Mouse (Mus musculus) cerebellum, adult 9-10 months (tissue): ENCODE data around the gene Stk10.

Source experiments
- DNase-seq: peaks from one replicate; pipeline ENCODE4 v3.0.0; 2022

Gene Stk10

DNA sequence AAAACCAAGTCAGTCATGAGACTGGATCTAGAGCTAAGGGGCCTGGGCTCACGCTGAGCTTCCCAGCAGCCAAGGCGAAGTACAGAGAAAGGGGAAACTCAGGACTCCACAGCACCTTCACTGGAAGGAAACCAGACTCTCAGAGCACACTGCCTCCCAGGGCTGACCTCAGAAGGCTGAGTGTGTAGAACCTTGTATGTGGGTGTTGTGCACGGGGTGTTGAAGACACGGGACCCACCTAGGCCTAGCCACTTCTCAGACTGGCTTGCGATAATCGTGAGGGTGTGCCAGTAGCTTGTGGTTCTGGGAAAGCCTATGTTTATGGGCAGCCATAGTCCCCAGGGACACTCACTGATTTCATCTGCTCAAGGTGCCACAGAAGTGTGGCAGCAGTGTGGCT, 38.0 kb downstream of the Stk10 start:
- no peak for DNase-seq

DNA sequence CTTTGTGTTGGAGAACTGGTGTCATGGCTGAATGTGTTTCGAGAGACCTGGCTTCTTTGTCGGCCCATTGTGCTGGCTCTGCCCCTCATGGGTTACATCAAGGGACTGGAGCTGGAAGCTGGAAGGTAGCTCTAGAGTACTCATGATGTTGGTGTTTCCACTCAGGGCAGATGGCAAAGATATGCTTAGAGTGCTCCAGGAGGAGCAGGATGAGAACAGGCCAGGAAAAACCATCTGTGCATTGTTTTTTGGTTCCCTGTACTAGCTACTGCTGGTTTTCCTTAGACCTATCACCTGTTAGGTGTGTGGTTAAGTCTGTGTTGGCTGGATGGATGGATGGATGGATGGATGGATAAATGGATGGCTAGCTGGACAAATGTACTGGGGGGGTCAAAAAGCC, 40.6 kb downstream of the Stk10 start:
- no peak for DNase-seq

DNA sequence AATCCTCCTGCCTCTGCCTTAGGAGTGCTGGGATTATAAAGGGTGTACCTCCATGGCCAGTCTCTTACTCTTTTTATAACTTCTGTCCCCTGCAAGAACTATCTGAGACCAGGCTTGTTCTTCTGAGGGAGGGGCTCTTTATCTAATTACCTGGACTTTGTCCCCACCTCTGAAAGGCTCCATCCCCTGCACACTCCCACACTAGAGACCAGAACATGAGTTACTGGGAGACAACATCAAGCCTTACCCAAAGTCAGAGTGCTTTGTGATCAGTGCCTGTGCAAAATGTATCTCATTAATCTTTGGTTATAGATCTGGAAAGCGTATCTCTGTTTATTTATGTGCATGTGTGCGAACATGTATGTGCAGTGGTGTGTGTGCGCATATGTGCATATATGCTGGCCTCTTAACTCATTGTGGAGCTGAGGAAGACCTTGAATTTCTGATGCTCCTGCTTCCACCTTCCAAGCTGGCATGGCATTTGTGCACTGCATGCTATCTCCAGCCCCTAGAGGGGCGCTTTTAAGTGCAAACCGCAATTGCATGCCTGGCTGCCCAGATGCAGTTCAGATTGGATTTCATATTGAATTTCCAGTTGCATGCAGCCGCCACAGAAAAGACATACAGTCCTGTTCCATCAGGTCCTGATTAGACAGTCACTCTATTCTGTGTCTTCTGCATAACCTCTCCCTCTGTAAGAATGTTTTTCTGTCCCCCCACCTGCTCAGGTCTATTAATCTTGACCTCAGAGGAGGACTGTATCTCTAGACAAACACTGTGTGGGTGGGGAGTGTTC, 43.1 kb downstream of the Stk10 start:
- DNase-seq: no peak

DNA sequence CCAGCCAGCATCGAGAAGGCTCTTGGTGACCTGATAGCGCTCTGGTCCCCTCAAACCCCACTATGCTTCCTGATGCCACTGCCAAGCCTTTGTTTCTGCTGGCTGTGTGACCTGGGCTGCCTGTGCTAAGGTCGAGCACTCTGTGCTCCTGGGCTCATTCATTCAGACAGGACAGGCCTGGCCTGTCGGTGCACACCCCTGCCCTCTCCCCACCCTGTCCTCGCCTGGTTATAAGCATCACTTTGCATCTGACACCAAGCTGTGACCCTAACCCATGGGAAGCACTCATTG, 43.6 kb downstream of the Stk10 start:
- DNase-seq: no peak

DNA sequence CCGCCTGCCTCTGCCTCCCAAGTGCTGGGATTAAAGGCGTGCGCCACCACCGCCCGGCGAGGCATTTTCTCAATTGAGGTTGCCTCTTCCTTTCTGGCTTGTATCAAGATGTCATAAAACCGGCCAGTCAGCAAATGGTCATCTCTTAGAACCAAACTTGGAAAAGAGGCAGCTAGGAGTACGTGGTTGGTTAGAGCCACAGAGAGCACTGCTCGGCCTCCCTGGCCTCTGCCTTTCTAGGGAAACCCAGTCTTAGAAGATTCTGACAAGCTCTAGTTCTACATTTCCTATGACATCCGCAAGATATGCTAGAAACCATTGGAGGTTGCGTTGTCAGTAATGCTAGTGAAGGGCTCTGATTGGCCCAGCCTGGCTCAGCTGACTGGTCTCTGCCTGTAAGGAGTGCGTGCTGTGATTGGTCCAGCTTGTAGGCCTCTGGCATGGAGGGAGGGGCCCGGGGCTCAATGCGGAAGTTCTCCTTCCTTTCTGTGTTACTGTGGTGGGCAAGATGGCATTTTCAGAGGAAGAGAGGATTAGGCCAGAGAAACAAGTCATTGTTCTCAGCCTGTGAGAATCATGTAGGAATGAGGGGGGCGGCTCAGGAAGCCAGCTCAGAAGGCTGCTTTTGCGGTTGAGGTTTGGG, 47.3 kb downstream of the Stk10 start:
- DNase-seq: no peak

DNA sequence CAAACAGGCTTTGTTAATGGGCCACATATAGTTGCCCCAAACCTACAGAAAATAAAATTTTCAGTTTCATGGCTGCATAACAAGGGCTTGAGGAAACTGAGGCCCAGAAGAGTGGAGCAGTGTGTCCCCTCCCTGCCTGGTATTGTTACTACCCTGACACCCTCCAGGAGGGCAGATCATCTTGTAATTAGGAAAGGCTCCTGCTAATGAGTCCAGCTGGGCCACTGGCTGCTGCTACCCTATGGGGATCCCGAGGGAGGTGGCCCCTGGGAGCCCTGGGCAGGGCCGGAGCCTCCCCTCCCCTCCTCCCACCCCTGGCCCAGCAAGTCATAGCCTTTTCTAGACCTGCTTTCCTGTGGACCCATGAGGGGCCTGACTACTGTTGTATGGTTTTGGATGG, 47.9 kb downstream of the Stk10 start:
- no peak for DNase-seq

DNA sequence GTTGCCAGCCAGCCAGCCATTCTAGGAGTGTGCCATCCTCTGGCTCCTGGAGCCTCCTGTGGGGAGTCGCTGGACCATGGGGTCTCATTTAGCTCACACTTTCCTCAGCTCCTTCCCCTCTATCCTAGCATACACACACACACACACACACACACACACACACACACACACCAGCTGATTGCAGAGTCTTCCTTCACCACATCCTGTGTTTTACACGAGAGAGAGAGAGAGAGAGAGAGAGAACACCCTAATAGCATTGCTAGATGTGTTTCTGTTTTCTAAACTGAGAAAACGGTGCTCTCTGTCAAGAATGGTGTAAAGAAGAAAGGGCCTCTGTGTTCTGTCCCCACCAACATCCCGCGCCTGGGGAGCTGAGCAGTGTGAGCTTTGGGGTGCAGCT, 49.7 kb downstream of the Stk10 start:
- no peak for DNase-seq

DNA sequence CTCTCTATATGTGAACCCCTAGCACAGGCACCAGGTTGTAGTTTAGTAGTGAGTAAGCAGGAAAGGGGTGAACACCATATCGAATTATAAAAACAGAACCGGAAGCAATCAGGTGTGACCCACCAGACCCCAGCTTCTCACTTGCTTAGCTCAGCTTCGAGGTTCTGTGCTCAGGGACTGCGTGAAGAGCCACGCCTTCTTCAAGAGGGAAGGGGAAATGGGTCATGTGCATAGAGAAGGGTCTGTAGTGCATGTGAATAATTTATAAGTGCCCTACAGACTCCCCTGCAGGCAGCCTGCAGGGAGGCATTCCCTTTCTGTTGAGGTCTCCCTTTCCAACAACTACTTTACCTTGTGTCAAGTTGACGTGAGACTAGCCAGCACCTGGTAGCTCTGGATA, 52.9 kb downstream of the Stk10 start:
- no peak for DNase-seq

DNA sequence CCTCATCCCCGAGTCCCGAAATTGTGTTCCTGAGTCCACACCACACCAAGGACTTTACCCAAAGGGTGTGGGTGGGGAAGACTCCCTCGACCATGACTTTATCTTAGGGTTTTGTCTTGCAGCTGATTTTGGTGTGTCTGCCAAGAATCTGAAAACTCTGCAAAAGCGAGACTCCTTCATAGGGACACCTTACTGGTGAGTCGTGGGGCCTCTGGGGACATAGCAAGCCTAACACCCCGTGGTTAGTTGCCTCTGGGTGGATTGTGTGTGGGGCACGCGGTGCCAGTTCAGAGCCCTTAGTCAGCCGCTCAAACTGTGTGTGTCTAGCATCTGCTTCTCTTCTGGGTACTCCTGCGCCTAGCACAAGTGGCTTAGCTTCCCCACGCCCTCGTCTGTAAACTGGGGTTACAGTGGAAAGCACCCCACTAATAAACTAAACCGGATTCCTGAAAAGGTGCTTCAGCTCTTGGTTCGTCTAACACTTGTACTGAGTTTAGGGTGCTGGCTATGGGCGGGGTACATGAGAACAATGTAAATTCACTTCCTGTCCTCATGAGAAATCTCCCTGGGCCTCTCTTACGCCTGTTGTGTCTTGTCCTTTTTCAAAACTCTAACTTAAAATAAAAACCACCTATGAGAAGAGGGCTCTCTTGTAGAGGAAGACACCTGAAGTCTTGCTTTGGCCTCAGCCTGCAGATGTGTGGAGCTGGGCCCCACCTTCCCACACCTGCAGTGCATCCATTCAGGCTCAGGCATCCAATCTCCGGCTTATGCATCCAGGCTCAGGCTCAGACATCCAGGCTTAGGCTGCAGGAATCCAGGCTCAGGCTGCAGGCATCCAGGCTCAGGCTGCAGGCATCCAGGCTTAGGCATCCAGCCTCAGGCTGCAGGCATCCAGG, 54.3 kb downstream of the Stk10 start:
- no peak for DNase-seq

DNA sequence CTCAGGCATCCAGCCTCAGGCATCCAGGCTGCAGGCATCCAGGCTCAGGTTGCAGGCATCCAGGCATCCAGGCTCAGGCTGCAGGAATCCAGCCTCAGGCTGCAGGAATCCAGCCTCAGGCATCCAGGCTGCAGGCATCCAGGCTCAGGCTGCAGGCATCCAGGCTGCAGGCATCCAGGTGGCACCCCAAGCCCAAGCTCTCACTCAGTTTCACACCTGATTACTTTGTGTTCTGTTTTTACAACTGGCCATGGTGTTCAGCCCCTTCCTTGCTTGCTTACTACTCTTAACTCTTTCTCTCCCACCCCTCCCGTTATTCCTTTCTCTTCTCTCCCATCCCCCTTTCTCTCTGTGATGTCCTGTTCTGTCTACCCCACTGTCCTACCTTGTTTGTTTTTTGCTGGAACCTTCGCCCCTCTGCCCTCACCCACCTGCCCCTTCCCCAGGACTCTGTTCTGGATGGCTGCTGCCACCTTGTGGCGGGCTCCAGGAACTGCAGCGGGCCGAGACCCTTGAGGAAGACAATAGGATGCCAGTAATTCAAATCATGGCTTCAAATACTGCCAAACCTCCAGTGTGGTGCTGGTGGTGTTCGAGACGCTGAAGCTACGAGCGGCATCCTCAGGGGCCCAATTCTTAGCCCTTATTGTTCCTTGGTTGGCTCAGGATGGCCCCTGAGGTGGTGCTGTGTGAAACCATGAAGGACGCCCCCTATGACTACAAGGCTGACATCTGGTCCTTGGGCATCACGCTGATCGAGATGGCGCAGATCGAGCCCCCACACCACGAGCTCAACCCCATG, 55.2 kb downstream of the Stk10 start:
- peak; percentile 90 for DNase-seq

DNA sequence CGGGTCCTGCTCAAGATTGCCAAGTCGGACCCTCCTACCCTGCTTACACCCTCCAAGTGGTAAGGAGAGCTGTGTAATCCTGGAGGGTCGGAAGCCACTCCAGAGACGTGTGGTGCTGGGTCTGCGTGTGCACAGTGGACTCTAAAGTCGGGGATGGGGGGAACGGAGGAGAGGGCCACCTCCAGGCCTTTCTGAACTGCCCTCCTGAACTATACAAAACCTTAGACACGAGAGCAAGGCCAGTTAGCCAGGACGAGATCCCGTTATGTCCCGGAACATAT, 55.7 kb downstream of the Stk10 start:
- no peak for DNase-seq

DNA sequence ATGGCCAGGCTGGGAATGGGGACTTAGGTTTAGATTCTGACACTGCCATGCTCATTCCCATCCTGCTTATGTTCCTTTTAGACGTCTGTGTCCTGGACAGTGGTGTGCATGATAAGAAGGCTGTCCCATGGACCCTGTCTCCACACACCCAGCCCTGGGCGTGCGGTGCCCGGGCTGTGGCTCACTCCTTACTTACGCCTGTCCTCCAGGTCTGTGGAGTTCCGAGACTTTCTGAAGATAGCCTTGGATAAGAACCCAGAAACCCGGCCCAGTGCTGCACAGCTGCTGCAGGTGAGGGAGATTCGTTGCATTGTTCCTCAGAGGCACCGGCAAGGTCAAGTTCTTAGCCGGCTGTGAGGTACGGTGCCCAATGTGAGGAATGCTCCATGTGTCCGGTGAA, 56.1 kb downstream of the Stk10 start:
- no peak for DNase-seq

DNA sequence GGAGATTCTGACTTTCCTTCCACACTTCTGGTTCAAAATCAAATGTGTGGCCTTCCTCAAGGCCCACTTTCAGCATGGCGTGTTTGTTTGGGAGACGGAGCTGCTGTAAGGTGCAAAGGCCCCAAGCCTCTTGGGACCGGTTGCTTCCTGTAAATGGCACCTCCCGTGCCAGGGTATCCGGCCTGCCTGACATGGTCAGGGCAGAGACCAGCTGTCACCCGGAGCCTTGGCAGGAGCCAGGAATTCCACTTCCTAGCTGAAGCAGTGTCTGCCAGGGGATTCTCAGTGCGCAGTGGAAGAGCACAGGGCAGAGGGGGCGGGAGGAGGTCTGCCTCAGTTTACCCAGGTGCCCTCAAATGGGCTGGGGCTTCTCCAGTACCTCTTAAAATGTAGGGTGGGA, 56.7 kb downstream of the Stk10 start:
- DNase-seq: peak; percentile 88

DNA sequence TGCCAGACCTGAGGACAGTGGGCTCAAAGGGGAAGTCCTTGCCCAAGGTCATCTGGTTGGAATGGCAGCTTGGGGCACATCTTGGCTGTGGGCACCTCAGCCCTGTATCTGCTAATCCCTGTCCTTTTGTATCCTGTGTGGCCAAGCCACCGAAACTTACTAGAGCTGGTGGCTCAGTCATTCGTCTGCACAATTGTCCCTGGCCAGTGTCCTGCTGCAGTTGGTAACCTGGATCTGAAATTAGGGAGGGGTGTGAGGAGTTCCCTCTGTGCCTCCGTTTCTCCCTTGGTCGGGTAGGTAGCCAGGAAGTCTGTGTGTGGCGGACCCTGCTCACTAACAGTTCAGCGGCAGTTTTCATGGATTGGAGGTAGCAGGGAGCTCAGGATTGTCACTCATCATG, 57.1 kb downstream of the Stk10 start:
- peak; percentile 73 for DNase-seq

DNA sequence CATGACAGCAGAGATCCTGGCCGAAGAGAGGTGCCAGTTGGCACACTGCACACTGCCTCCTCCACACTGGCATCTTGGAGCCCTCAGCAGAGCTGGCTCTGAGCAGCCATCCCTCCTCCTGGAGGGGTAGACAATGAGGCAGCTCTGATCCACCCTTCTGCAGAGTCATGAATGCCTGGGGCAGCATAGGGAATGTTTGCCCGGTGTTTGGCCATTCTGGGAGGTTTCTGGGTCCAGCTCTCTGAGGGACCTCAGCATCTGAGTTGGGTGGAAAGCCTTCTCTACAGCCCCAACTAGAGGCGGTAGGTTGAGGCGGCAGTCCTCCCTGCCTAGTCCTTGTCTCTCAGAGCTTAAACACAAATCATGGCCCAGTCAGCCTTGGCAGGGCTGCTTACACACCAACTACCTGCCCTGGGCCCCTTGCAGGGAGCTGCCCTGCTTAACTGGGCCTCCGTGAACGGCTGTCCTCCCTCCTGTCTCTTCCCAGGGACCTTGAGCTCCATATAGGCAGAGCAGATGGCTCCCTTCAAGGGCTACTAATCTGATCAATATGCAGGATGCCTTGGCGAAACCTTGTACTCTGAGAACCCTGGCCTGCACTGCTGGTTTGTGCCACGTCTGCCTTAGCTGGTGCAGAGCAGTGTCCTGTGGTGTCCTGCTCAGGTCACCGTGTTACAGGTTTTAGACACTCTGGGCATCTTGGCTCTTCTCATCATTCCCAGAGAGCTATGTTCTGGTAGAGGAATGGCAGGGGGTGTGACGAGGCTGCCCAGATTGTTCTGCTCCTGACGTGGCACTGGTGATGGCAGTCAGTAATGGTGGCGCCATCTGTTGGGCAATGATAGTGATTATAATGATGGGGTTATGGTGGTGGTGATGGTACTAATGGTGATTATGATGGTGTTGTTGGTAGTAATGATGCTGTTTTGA, 59.1 kb downstream of the Stk10 start:
- DNase-seq: peak; percentile 95

DNA sequence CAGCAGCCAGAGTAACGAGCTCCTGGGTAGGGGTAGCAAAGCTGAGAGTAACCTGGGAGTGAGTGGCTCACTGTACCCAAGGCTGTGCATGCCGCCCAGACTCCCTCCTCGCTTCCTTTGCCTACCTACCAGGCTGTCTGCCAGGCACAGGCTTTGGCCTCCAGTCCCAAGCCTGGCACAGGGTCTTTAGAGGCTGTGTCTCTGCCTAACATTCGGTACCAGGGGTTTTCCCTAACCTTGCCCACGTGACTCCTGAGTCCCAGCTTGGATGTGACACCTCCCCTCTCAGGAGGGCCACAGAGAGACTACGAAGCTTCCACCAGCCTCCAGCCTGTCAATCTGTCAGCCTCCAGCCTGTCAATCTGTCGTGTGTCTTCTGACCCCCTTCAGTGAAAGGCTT, 60.0 kb downstream of the Stk10 start:
- no peak for DNase-seq

DNA sequence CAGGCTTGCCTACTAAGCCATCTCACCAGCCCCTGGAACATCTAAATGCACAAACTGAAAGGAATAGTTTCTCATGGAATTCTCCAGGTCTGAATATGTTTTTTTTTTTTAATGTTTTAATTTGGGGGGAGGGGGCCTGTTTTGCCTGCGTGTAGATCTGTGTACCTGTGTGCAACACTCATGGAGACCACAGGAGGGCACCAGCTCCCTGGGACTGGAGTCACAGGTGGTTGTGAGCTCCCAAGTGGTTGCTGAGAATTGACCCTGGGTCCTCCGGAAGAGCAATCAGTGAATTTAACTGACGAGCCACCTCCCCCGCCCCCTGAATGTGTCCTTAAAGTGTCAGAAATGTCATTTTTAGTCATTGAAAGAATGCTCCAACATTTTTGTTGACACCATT, 61.0 kb downstream of the Stk10 start:
- no peak for DNase-seq

DNA sequence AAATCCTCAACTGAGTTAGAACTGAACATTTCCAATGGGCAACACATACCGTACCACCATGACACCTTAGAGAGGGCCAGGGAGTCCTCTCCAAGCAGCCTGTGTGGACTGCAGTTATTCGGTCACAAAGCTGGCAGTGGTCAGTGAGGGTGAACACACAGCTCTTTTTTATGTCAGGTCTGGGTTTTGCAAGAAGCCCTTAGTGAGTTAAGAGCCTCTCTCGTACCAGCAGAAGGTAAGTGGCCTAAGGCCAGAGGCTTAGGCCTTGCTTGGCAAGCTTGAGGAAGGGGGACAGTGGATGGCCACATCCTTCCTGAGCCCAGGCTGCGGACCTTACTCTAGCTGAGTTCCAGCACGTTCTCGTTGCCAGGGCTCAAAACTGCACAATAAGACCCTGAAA, 67.3 kb downstream of the Stk10 start:
- no peak for DNase-seq

DNA sequence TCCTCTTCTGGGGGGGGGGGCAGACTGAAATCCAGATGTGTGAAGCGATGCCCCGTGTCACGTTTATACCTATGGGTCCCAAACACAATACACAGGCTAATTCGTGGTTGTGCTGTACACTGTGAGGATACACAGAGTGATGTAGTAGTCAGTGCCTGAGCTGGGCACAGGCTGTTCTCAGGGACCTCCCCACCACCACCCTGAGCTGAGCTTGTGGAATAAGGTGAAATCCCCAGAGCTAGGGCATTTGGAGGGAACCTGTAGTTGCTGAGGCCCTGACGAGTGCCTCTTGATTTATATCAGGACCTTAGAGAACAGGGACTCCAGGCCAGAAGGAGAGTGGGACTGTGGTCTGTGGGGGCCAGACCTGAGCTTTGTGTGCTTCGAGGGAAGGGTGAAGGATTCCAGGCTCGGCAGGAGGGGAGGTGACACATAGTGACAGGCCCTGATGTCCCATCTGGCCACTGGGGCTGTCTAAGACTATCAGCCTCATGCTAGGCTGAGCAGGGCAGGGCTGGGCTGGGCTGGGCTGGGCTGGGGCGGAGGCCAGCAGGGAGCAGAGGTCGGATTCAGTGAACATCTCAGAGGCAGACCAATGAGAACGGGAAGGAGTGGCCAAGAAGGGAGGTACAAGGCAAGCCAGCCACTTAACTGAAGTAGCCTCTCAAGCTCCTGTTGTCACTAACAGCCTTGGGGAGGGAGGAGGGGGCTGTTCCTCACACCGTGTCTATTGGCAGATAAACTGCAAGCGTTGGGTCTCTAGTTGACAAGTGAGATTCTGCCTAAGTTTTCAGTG, 68.6 kb downstream of the Stk10 start:
- no peak for DNase-seq

DNA sequence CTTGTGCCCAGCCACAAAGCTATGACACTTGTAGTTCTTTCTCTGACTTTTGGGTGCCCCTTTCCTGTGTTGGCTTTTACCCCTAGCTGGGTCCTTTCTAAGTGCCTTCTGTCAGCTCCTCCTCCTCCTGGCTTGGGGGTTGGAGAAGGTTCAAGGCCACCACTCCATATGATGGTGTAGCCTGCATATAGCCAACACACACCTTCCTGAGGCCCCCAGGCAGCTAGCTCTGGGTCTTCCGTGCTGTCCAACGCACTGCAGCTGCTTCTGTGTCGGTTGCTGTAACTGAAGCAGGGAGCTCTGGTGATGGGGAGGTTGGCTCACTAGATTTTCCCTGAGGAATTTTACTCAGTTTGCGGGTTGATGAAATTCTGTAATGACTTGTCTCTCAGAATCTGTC, 71.6 kb downstream of the Stk10 start:
- no peak for DNase-seq

DNA sequence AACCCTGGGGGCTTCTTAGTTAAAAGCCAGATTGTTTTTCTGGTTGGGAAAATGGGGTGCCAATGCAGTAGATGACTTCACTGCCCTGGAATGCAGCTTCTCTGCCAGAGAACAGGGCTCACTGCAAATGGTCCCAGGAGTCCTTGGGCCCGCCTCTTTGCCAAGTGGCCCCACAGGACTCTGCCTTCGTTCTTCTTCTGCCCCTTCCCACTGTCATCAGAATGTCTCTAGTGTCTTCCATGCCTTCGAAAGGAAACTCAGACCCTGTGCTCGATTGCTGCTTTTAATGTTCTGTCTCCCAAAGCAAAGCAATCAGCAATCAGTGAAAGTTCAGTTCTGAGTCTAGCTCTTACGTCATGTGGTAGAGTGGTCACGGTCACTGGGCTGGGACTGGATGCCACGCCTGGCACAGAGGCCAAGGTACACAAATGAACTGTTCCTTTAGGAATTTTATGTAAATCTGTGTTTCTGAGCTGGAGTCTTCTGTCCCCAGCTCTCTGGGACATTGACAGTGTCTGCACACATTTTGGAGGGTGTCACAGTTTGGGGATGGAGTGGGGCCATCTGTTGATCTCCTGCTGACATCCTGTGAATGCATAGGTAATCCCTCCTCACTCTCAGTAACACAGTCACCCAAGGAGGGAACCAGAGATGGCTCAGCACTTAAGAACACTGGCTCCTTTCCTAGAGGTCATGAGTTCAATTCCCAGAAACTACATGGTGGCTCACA, 72.2 kb downstream of the Stk10 start:
- DNase-seq: peak; percentile 72
